Comparison of ENCODE assay signal across 16 mouse cellular contexts in the genomic region with DNA sequence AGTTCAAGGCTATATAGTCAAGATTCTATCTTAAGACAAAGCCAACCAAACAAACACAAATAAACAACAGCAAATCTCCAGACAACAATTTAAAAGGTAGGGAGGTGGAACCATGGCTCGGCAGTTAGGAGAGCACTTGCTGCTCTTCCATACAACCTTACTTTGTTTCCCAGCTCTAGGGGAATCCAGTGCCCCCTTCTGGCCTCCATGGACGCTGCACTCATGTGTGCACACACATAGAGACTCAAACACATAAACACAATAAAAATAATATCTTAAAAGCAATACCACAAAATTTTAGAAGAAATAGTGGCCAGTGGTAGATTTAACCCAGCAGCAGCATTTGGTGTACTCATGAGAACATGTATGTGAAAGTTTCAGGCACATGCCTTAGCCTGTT. TPM values are rescaled to one million over a fixed set of nuclear protein-coding genes. Genes with fewer than 3 reads are reported as not detected.
DNase-seq lines count a peak whose midpoint lies in the region; ATAC-seq and TF ChIP-seq lines count a peak whose summit lies in the region.
"Had no signal": no experiment of that assay in that cellular context is flagged by ENCODE, and none has a peak within 500 bp of the region (broad histone marks: within the 10 kb centered on the region; RNA-seq: fewer than 3 reads in every experiment).

No protein-coding gene starts in this region.

- DNase-seq in CD4-positive, CD25-positive, alpha-beta regulatory T cell, adult 2 months (ENCODE audit: low read depth, low spot score): peak; percentile 17
- peak; percentile 3 for DNase-seq in kidney, postnatal 0 days (ENCODE audit: low spot score)
- DNase-seq in kidney, postnatal 4 days: no peak
- DNase-seq in thymus, postnatal 14 days: peak; percentile 19
- no peak for DNase-seq in thymus, adult 18-20 months
- DNase-seq in adrenal gland, postnatal 4 days (ENCODE audit: low spot score in 2 of 2): no peak
- DNase-seq in cerebellum, postnatal 14 days: no peak
- DNase-seq: cerebellum, adult 2 months; lung, postnatal 14 days had no signal

- H3K27ac ChIP-seq in kidney, postnatal 0 days: no peak overlapping the region
- H3K27ac ChIP-seq: forebrain, embryonic 13.5 days; kidney, embryonic 15.5 days had no signal

- H3K4me2 ChIP-seq in kidney, postnatal 0 days (ENCODE audit: low read length): no peak overlapping the region
- H3K4me2 ChIP-seq: forebrain, embryonic 13.5 days; heart, embryonic 11.5 days; kidney, embryonic 15.5 days had no signal

- no peaks in the 10 kb centered on the region for H3K27me3 ChIP-seq in kidney, postnatal 0 days (ENCODE audit: insufficient read depth, low read length)
- H3K27me3 ChIP-seq: forebrain, embryonic 13.5 days; kidney, embryonic 15.5 days had no signal

- peaks cover 48% of the 10 kb centered on the region for H3K9me3 ChIP-seq in kidney, postnatal 0 days (replicated peaks; ENCODE audit: low read length)

- H3K9ac ChIP-seq in kidney, postnatal 0 days (ENCODE audit: low read depth, low read length): no peak overlapping the region
- H3K9ac ChIP-seq: forebrain, embryonic 13.5 days; kidney, embryonic 15.5 days had no signal

- H3K4me3 ChIP-seq in kidney, postnatal 0 days (replicated peaks; ENCODE audit: low read depth, low read length): no peak overlapping the region
- H3K4me3 ChIP-seq: forebrain, embryonic 13.5 days; kidney, embryonic 15.5 days had no signal

- H3K4me1 ChIP-seq in kidney, postnatal 0 days (replicated peaks; ENCODE audit: insufficient read depth, low read length): no peaks in the 10 kb centered on the region
- H3K4me1 ChIP-seq: forebrain, embryonic 13.5 days; kidney, embryonic 15.5 days had no signal

- ATAC-seq in CD4-positive, CD25-positive, alpha-beta regulatory T cell, adult 4 months: no peak
- ATAC-seq in kidney, postnatal 0 days (replicated peaks; ENCODE audit: low FRiP score, low read depth): no peak
- ATAC-seq: forebrain, embryonic 13.5 days had no signal

- 56% methylated on average over 2 of the region's 2 CpGs for WGBS in kidney, postnatal 0 days

- H3K36me3 ChIP-seq in kidney, postnatal 0 days (ENCODE audit: insufficient read depth, low read length): no peaks in the 10 kb centered on the region
- H3K36me3 ChIP-seq: kidney, embryonic 15.5 days had no signal

- TF ChIP-seq CTCF in kidney, postnatal 0 days (IDR thresholded peaks at IDR 0.05; ENCODE audit: low read depth): peak; percentile 20; the same call in 1 of the 2 replicates

RNA-seq across cellular contexts. Expression of a gene that starts 5.4 kb away (rescaled TPM):
- not detected for polyA plus RNA-seq in CD4-positive, CD25-positive, alpha-beta regulatory T cell, adult 4 months (2017; shearing (Covaris generic))
- polyA plus RNA-seq in kidney, postnatal 0 days (2015; fragmentation: Nextera tagmentation; extraction: Ambion mirVana): 4.8 and 6.2 TPM in 2 replicates
- 10 to 100 TPM in 1 of 2 experiments, 1 to 10 TPM in 1; 1.5 to 43.6 TPM for total RNA-seq in adrenal gland, postnatal 4 days (2021)
- total RNA-seq: left cerebral cortex, postnatal 25 days had no signal
- polyA plus RNA-seq: cerebellum, adult 2 months; forebrain, embryonic 13.5 days; heart, embryonic 11.5 days; neural tube, embryonic 14.5 days had no signal

RNA-seq across cellular contexts. Expression of a gene that starts 9.6 kb away (rescaled TPM):
- 1 to 10 TPM; 1.4 to 1.6 TPM for polyA plus RNA-seq in CD4-positive, CD25-positive, alpha-beta regulatory T cell, adult 4 months (2017; shearing (Covaris generic))
- polyA plus RNA-seq in kidney, postnatal 0 days (2015; fragmentation: Nextera tagmentation; extraction: Ambion mirVana): 0.60 and 0.66 TPM in 2 replicates
- total RNA-seq in adrenal gland, postnatal 4 days (2021): under 1 TPM; 0.20 to 0.42 TPM

RNA-seq across cellular contexts. Expression of a gene that starts 11.6 kb away (rescaled TPM):
- under 1 TPM; 0.63 to 0.73 TPM for polyA plus RNA-seq in CD4-positive, CD25-positive, alpha-beta regulatory T cell, adult 4 months (2017; shearing (Covaris generic))
- polyA plus RNA-seq in kidney, postnatal 0 days (2015; fragmentation: Nextera tagmentation; extraction: Ambion mirVana): 11.7 and 13.6 TPM in 2 replicates
- 1 to 10 TPM; 3.3 to 4.2 TPM for total RNA-seq in adrenal gland, postnatal 4 days (2021)

RNA-seq across cellular contexts. Expression of a gene that starts 16.7 kb away (rescaled TPM):
- polyA plus RNA-seq in CD4-positive, CD25-positive, alpha-beta regulatory T cell, adult 4 months (2017; shearing (Covaris generic)): not detected
- 176 and 217 TPM in 2 replicates for polyA plus RNA-seq in kidney, postnatal 0 days (2015; fragmentation: Nextera tagmentation; extraction: Ambion mirVana)
- total RNA-seq in adrenal gland, postnatal 4 days (2021): 10 to 100 TPM in 1 of 2 experiments, 1 to 10 TPM in 1; 1.0 to 31.4 TPM
- total RNA-seq: left cerebral cortex, postnatal 25 days had no signal
- polyA plus RNA-seq: cerebellum, adult 2 months; forebrain, embryonic 13.5 days; heart, embryonic 11.5 days had no signal

RNA-seq across cellular contexts. Expression of a gene that starts 51.3 kb away (rescaled TPM):
- polyA plus RNA-seq in CD4-positive, CD25-positive, alpha-beta regulatory T cell, adult 4 months (2017; shearing (Covaris generic)): not detected
- 0.06 TPM in 1 of 2 replicates, not detected in the other for polyA plus RNA-seq in kidney, postnatal 0 days (2015; fragmentation: Nextera tagmentation; extraction: Ambion mirVana)
- total RNA-seq in adrenal gland, postnatal 4 days (2021): under 1 TPM; 0.64 to 0.68 TPM
- total RNA-seq: left cerebral cortex, postnatal 25 days had no signal
- polyA plus RNA-seq: cerebellum, adult 2 months; forebrain, embryonic 13.5 days; heart, embryonic 11.5 days; kidney, embryonic 15.5 days; neural tube, embryonic 14.5 days; spleen, adult 2 months had no signal

Comparison
In these comparisons a context has a peak if more than half of its experiments do, and no peak if none do; other contexts are left out.
1. DNase-seq: peak in CD4-positive, CD25-positive, alpha-beta regulatory T cell, adult 2 months (single experiment), kidney, postnatal 0 days (single experiment) and thymus, postnatal 14 days (single experiment); none in kidney, postnatal 4 days (0 of 2), thymus, adult 18-20 months (0 of 2), adrenal gland, postnatal 4 days (0 of 2) and cerebellum, postnatal 14 days (0 of 2).